Mouse (Mus musculus): Measurements from ENCODE around the gene Mylk2.

GRCm38 (mm10) chr2:152862638-152863037 is 48.5 kb upstream of the Mylk2 start:
- no peak for TF ChIP-seq POLR2A (IDR thresholded peaks at IDR 0.05; ENCODE audit: insufficient read depth, low read length)
- TF ChIP-seq CTCF (IDR thresholded peaks at IDR 0.05; ENCODE audit: low read depth, low read length), result no peak
- no peak for TF ChIP-seq EP300 (IDR thresholded peaks at IDR 0.05; ENCODE audit: insufficient read depth, low read depth, low read length)

Measured in ES-Bruce4 (cell line).